Mouse (Mus musculus) liver, embryonic 14.5 days (tissue): ENCODE results near the gene Pex7. TPM values are rescaled to one million over a fixed set of nuclear protein-coding genes. Genes with fewer than 3 reads are reported as not detected.
A peak's percentile ranks its signal among the peaks of the same experiment; 100 is the strongest.

Experiments
- ATAC-seq: fragments of 200-750 bp; cut with Nextera tagmentation; 2 replicates; pipeline ENCODE4 v1.8.0; 2017; ENCODE audit warnings: moderate number of reproducible peaks, mild to moderate bottlenecking, moderate library complexity; ENCODE audit not compliant: insufficient read depth
- DNase-seq, 3 experiments: peaks; one replicate each; pipeline ENCODE4 v3.0.0-alpha.2; 2012 to 2013; ENCODE audit warnings: low read depth in 3 of 3, low spot score in 3 of 3
- H3K27ac ChIP-seq: fragments of 300-500 bp; sonication (generic); 2 replicates; pipeline ENCODE4 v1.5.1; 2014; ENCODE audit warnings: moderate library complexity, mild to moderate bottlenecking, control low read depth, inconsistent platforms
- H3K27me3 ChIP-seq: fragments of 300-500 bp; sonication (generic); 2 replicates; pipeline ENCODE4 v1.6.1; 2014; ENCODE audit warnings: mild to moderate bottlenecking, low read length, moderate library complexity; ENCODE audit not compliant: control insufficient read depth, insufficient read depth
- H3K36me3 ChIP-seq: fragments of 300-500 bp; sonication (generic); replicated peaks from 2 replicates; pipeline ENCODE4 v1.6.1; 2014; ENCODE audit warnings: low read depth; ENCODE audit not compliant: control insufficient read depth, insufficient read depth
- H3K4me1 ChIP-seq, 2 experiments: fragments of 200-500 bp in 1 of 2; fragments of 300-500 bp in 1 of 2; sonication (generic) in 1 of 2; replicated peaks; 2 replicates each; pipeline ENCODE4 v1.6.1; 2012 to 2014; ENCODE audit warnings: antibody characterized with exemption in 1 of 2, inconsistent platforms in 1 of 2, low read length in 1 of 2; ENCODE audit not compliant: control insufficient read depth in 2 of 2, insufficient read depth in 2 of 2
- H3K4me2 ChIP-seq: fragments of 300-500 bp; sonication (generic); 2 replicates; pipeline ENCODE4 v1.6.1; 2014; ENCODE audit warnings: low read depth, mild to moderate bottlenecking, control low read depth, moderate library complexity
- H3K4me3 ChIP-seq, 2 experiments: fragments of 200-500 bp in 1 of 2; fragments of 300-500 bp in 1 of 2; sonication (generic) in 1 of 2; 2 replicates each; pipeline ENCODE4 v1.5.1; 2012 to 2014; ENCODE audit warnings: low read depth in 2 of 2, low read length in 2 of 2, mild to moderate bottlenecking in 2 of 2, control low read depth in 1 of 2, inconsistent platforms in 1 of 2, moderate library complexity in 1 of 2; ENCODE audit not compliant: insufficient read depth in 1 of 2
- H3K9ac ChIP-seq: fragments of 300-500 bp; sonication (generic); replicated peaks from 2 replicates; pipeline ENCODE4 v1.6.1; 2014; ENCODE audit warnings: mild to moderate bottlenecking, control low read depth, moderate library complexity
- H3K9me3 ChIP-seq: fragments of 300-500 bp; sonication (generic); 2 replicates; pipeline ENCODE4 v1.6.1; 2016; ENCODE audit warnings: low read length, mixed read lengths; ENCODE audit not compliant: control insufficient read depth
- CTCF ChIP-seq: IDR thresholded peaks from 2 replicates; pipeline ENCODE4 v1.5.1; 2016; ENCODE audit warnings: antibody characterized with exemption, low read depth, control low read depth
- EP300 ChIP-seq: IDR thresholded peaks from 2 replicates; pipeline ENCODE4 v1.6.1; 2016; ENCODE audit warnings: antibody characterized with exemption, low read depth
- WGBS: fragments of 180-500 bp; shearing (Covaris S2); extraction: QIAGEN DNeasy Blood & Tissue Kit; methylation state at CpG from one replicate; pipeline ENCODE4 v1.1.7; 2014; ENCODE audit not compliant: insufficient replicate concordance; 5-methylcytosine and 5-hydroxymethylcytosine counted together
- polyA plus RNA-seq, 2 experiments: library from polyadenylated mRNA; depleted of rRNA in 1 of 2; stranded (reverse) in 1 of 2; unstranded in 1 of 2; fragments of >200 nt; fragmentation: Nextera tagmentation in 1 of 2; extraction: Ambion mirVana in 1 of 2; gene quantifications; 2 replicates each; pipeline versions ENCODE4 v1.2.1 to v1.2.3; 2012 to 2014

The Pex7 gene
- polyA plus RNA-seq, 2 experiments = 13.3 to 30.8 TPM

- no peak for TF ChIP-seq CTCF
- TF ChIP-seq EP300 = no peak
- H3K27me3 ChIP-seq = no peaks in the 10 kb centered on the region
- no peak overlapping the region for H3K27ac ChIP-seq
- no peaks in the 10 kb centered on the region for H3K9me3 ChIP-seq
- DNase-seq (no peak), ATAC-seq (no peak)
- WGBS = 52% methylated on average over 7 of the region's 7 CpGs
- H3K36me3 ChIP-seq = no peaks in the 10 kb centered on the region
- no peak overlapping the region for H3K4me3 ChIP-seq
- peaks cover 2 to 4% of the 10 kb centered on the region in 2 experiments; a peak in 2 of 4 replicates for H3K4me1 ChIP-seq
- H3K4me2 ChIP-seq = no peak overlapping the region
- H3K9ac ChIP-seq = no peak overlapping the region
These were observed 5.5 kb downstream of the Pex7 start for GRCm38 (mm10) chr10:19901992-19902391.

- no peak for DNase-seq
- H3K36me3 ChIP-seq = no peaks in the 10 kb centered on the region
- 52% methylated on average over 2 of the region's 2 CpGs for WGBS
- no peaks in the 10 kb centered on the region for H3K4me1 ChIP-seq
- H3K27ac ChIP-seq = no peak overlapping the region
- H3K27me3 ChIP-seq = no peaks in the 10 kb centered on the region
- H3K9me3 ChIP-seq = no peaks in the 10 kb centered on the region
- H3K4me3 ChIP-seq = no peak overlapping the region
- no peak for ATAC-seq
- H3K9ac ChIP-seq = no peak overlapping the region
- TF ChIP-seq CTCF = no peak
- TF ChIP-seq EP300 = no peak
- no peak overlapping the region for H3K4me2 ChIP-seq
These were observed 7.3 kb downstream of the Pex7 start for GRCm38 (mm10) chr10:19900191-19900590.

GRCm38 (mm10) chr10:19893976-19894375 lies 13.5 kb downstream of the Pex7 start:
- no peaks in the 10 kb centered on the region; the same call in 1 of the 2 replicates for H3K36me3 ChIP-seq
- no peaks in the 10 kb centered on the region for H3K9me3 ChIP-seq
- peak; percentile 73 for TF ChIP-seq CTCF
- no peak for TF ChIP-seq EP300
- H3K9ac ChIP-seq = no peak overlapping the region
- no peaks in the 10 kb centered on the region for H3K4me1 ChIP-seq
- no peak for ATAC-seq
- no peak overlapping the region for H3K4me2 ChIP-seq
- H3K27ac ChIP-seq = no peak overlapping the region
- H3K27me3 ChIP-seq = no peaks in the 10 kb centered on the region
- no peak for DNase-seq
- no peak overlapping the region for H3K4me3 ChIP-seq
- WGBS = 13% methylated on average over 4 of the region's 4 CpGs

- Histone ChIP-seq H3K27ac (no peak overlapping the region), H3K4me3 (no peak overlapping the region), H3K9me3 (no peaks in the 10 kb centered on the region), H3K9ac (no peak overlapping the region), H3K4me1 (no peaks in the 10 kb centered on the region), H3K36me3 (no peaks in the 10 kb centered on the region; the same call in 1 of the 2 replicates), H3K27me3 (no peaks in the 10 kb centered on the region), H3K4me2 (no peak overlapping the region)
- no peak for ATAC-seq
- no peak for DNase-seq
- TF ChIP-seq CTCF = no peak
- no peak for TF ChIP-seq EP300
- 71% methylated on average over 6 of the region's 6 CpGs for WGBS
These were observed 14.3 kb downstream of the Pex7 start for GRCm38 (mm10) chr10:19893146-19893545.

- Histone ChIP-seq H3K9me3 (no peaks in the 10 kb centered on the region), H3K27ac (no peak overlapping the region), H3K4me1 (0 out of 4 replicates have a peak, but pooled peaks cover 0 to under 1% of the 10 kb centered on the region in 2 experiments), H3K27me3 (no peaks in the 10 kb centered on the region), H3K9ac (no peak overlapping the region), H3K4me3 (no peak overlapping the region), H3K36me3 (no peaks in the 10 kb centered on the region; the same call in 1 of the 2 replicates), H3K4me2 (no peak overlapping the region)
- 46% methylated on average over 3 of the region's 3 CpGs for WGBS
- ATAC-seq (no peak), DNase-seq (no peak)
- TF ChIP-seq EP300 (no peak), CTCF (no peak)
These were observed 15.8 kb downstream of the Pex7 start for GRCm38 (mm10) chr10:19891686-19892085.
